Comparison of ENCODE assay signal across 16 mouse cellular contexts in the genomic region with DNA sequence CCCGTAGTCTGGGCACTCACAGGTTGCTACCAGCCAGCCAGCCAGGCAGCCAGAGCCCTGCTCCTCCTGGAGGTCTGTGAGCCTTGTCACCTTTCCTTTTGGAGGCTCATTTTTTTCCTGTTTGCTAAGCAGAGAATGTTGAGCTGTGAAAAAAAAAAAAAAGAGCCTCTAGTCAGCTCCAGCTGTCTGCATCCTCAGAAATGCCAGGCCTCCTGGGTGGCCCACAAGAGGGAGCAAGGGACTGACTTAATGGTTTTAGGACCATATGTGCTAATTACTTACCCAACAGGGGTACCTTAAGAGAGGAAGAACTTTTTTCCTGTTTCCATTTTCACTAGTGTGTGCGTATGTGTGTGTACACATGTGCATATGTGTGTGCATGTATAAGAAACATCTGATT.
DNase-seq lines count a peak whose midpoint lies in the region; ATAC-seq and TF ChIP-seq lines count a peak whose summit lies in the region.
"Had no signal": no experiment of that assay in that cellular context is flagged by ENCODE, and none has a peak within 500 bp of the region (broad histone marks: within the 10 kb centered on the region; RNA-seq: fewer than 3 reads in every experiment).

No protein-coding gene starts in this region.

- DNase-seq in gastrocnemius, adult 2 months = no peak
- DNase-seq in gastrocnemius, postnatal 4 days (ENCODE audit: low spot score in 2 of 2) = no peak
- DNase-seq in kidney, adult 11 months = no peak
- peak; percentile 39 for DNase-seq in lung, postnatal 10 days
- DNase-seq in lung, postnatal 4 days = no peak
- DNase-seq in kidney, postnatal 4 days = peak; percentile 44 to 63
- no peak for DNase-seq in adrenal gland, postnatal 25 days
- DNase-seq: B cell, adult 2 months; cerebellum, adult 2 months; gastrocnemius, postnatal 10 days; left cerebral cortex, postnatal 4 days had no signal

- no peak overlapping the region for H3K9ac ChIP-seq in kidney, embryonic 16.5 days (replicated peaks; ENCODE audit: low read length)
- H3K9ac ChIP-seq: intestine, embryonic 15.5 days; neural tube, embryonic 13.5 days had no signal

- WGBS in kidney, embryonic 16.5 days = 82% methylated on average over 2 of the region's 2 CpGs

- no peaks in the 10 kb centered on the region for H3K9me3 ChIP-seq in kidney, embryonic 16.5 days (ENCODE audit: low read length)
- H3K9me3 ChIP-seq: intestine, embryonic 15.5 days; neural tube, embryonic 13.5 days had no signal

- H3K27ac ChIP-seq in gastrocnemius, adult 2 months = no peak overlapping the region
- peak overlapping the region; percentile 17; the same call in 1 of the 2 replicates for H3K27ac ChIP-seq in kidney, embryonic 16.5 days (ENCODE audit: low read length)
- H3K27ac ChIP-seq: intestine, embryonic 15.5 days; neural tube, embryonic 13.5 days had no signal

- H3K27me3 ChIP-seq in kidney, embryonic 16.5 days (ENCODE audit: insufficient read depth, low read length) = no peaks in the 10 kb centered on the region
- H3K27me3 ChIP-seq: intestine, embryonic 15.5 days; neural tube, embryonic 13.5 days had no signal

- TF ChIP-seq CTCF in gastrocnemius, adult 2 months (IDR thresholded peaks at IDR 0.05) = peak; percentile 40

- H3K4me1 ChIP-seq in kidney, embryonic 16.5 days (ENCODE audit: insufficient read depth, low read length) = peaks cover 9% of the 10 kb centered on the region; the same call in 1 of the 2 replicates

- no peak overlapping the region for H3K4me2 ChIP-seq in kidney, embryonic 16.5 days (replicated peaks; ENCODE audit: low read depth, low read length)
- H3K4me2 ChIP-seq: heart, embryonic 11.5 days; intestine, embryonic 15.5 days; liver, embryonic 11.5 days; neural tube, embryonic 13.5 days had no signal

- H3K36me3 ChIP-seq in kidney, embryonic 16.5 days (ENCODE audit: insufficient read depth, low read length) = no peaks in the 10 kb centered on the region
- H3K36me3 ChIP-seq: intestine, embryonic 15.5 days; neural tube, embryonic 13.5 days had no signal

- ATAC-seq in kidney, embryonic 16.5 days (ENCODE audit: low FRiP score, low TSS enrichment) = 0 out of 2 replicates have a peak, but pooled peaks have one; percentile 35
- ATAC-seq: intestine, embryonic 15.5 days had no signal

- intact Hi-C loops in gastrocnemius, adult 2 months (cut with DNase I) = no loop called here

- no peak overlapping the region for H3K4me3 ChIP-seq in gastrocnemius, adult 2 months
- H3K4me3 ChIP-seq in kidney, embryonic 16.5 days (ENCODE audit: low read length) = no peak overlapping the region
- H3K4me3 ChIP-seq: intestine, embryonic 15.5 days; neural tube, embryonic 13.5 days had no signal

Comparison
In these comparisons a context has a peak if more than half of its experiments do, and no peak if none do; other contexts are left out.
1. DNase-seq: peak in lung, postnatal 10 days (single experiment) and kidney, postnatal 4 days (2 of 2); none in gastrocnemius, adult 2 months (single experiment), gastrocnemius, postnatal 4 days (0 of 2), kidney, adult 11 months (single experiment), lung, postnatal 4 days (0 of 2) and adrenal gland, postnatal 25 days (single experiment).